Mouse (Mus musculus) stomach, postnatal 0 days (tissue): ENCODE results near the gene Sbf2. TPM values are rescaled to one million over a fixed set of nuclear protein-coding genes. Genes with fewer than 3 reads are reported as not detected.
"Not testable (repeated sequence)": the region's sequence is repeated elsewhere in the genome, so short reads cannot be mapped to it uniquely, and the experiment has no call there.

ENCODE experiments used
- ATAC-seq: fragments of 200-750 bp; cut with Nextera tagmentation; 2 replicates; pipeline ENCODE4 v1.8.0; 2017; ENCODE audit not compliant: low FRiP score, low TSS enrichment
- DNase-seq: peaks from one replicate; pipeline ENCODE4 v3.0.0-alpha.2; 2016; ENCODE audit warnings: low spot score
- H3K27ac ChIP-seq: fragments of 300-500 bp; sonication (generic); replicated peaks from 2 replicates; pipeline ENCODE4 v1.5.1; 2014; ENCODE audit warnings: mild to moderate bottlenecking, control low read depth
- H3K27me3 ChIP-seq: fragments of 300-500 bp; sonication (generic); 2 replicates; pipeline ENCODE4 v1.6.1; 2014; ENCODE audit warnings: low read length; ENCODE audit not compliant: control insufficient read depth, insufficient read depth
- H3K36me3 ChIP-seq: fragments of 300-500 bp; sonication (generic); 2 replicates; pipeline ENCODE4 v1.6.1; 2014; ENCODE audit warnings: low read length, mixed read lengths; ENCODE audit not compliant: control insufficient read depth, insufficient read depth
- H3K4me1 ChIP-seq: fragments of 300-500 bp; sonication (generic); replicated peaks from 2 replicates; pipeline ENCODE4 v1.6.1; 2014; ENCODE audit warnings: antibody characterized with exemption; ENCODE audit not compliant: control insufficient read depth, insufficient read depth
- H3K4me2 ChIP-seq: fragments of 300-500 bp; sonication (generic); replicated peaks from 2 replicates; pipeline ENCODE4 v1.6.1; 2014; ENCODE audit warnings: low read depth, mild to moderate bottlenecking, control low read depth, moderate library complexity
- H3K4me3 ChIP-seq: fragments of 300-500 bp; sonication (generic); 2 replicates; pipeline ENCODE4 v1.5.1; 2014; ENCODE audit warnings: low read depth, low read length, control low read depth
- H3K9ac ChIP-seq: fragments of 300-500 bp; sonication (generic); 2 replicates; pipeline ENCODE4 v1.6.1; 2014; ENCODE audit warnings: mild to moderate bottlenecking, low read length, control low read depth, mixed read lengths
- H3K9me3 ChIP-seq: fragments of 300-500 bp; sonication (generic); 2 replicates; pipeline ENCODE4 v1.6.1; 2016; ENCODE audit warnings: low read length; ENCODE audit not compliant: control insufficient read depth
- CTCF ChIP-seq: IDR thresholded peaks from 2 replicates; pipeline ENCODE4 v1.5.1; 2016; ENCODE audit warnings: antibody characterized with exemption, low read depth, mild to moderate bottlenecking, moderate library complexity
- EP300 ChIP-seq: optimal IDR thresholded peaks from 2 replicates; pipeline ENCODE3; 2016; ENCODE audit warnings: antibody characterized with exemption
- WGBS: fragments of 180-500 bp; shearing (Covaris S2); extraction: QIAGEN DNeasy Blood & Tissue Kit; methylation state at CpG from one replicate; pipeline ENCODE4 v1.1.7; 2014; 5-methylcytosine and 5-hydroxymethylcytosine counted together
- polyA plus RNA-seq: library from polyadenylated mRNA; unstranded; fragments of >200 nt; fragmentation: Nextera tagmentation; extraction: Ambion mirVana; gene quantifications from 2 replicates; pipeline ENCODE4 v1.2.1, GENCODE M21; 2015

The Sbf2 gene
- polyA plus RNA-seq, 1 experiment from 2014 or later = 14.9 TPM

DNA sequence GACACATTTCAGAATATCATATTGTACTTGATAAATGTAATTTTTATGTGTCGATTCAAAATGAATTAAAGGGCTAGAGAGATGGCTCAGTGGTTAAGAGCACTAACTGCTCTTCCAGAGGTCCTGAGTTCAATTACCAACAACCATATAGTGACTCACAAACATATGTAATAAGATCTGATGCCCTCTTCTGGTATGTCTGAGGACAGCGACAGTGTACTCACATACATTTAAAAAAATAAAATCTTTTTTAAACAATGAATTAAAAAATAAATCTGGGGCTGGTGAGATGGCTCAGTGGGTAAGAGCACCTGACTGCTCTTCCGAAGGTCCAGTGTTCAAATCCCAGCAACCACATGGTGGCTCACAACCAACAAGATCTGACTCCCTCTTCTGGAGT is 20.7 kb downstream of the Sbf2 start:
- peak; percentile 25; the same call in 1 of the 2 replicates for TF ChIP-seq CTCF
- not testable (repeated sequence) for H3K4me2 ChIP-seq, H3K9me3 ChIP-seq, H3K36me3 ChIP-seq, H3K27me3 ChIP-seq, H3K27ac ChIP-seq, H3K4me3 ChIP-seq, ATAC-seq, DNase-seq, H3K9ac ChIP-seq, H3K4me1 ChIP-seq
- WGBS = 88% methylated on average over 3 of the region's 3 CpGs

DNA sequence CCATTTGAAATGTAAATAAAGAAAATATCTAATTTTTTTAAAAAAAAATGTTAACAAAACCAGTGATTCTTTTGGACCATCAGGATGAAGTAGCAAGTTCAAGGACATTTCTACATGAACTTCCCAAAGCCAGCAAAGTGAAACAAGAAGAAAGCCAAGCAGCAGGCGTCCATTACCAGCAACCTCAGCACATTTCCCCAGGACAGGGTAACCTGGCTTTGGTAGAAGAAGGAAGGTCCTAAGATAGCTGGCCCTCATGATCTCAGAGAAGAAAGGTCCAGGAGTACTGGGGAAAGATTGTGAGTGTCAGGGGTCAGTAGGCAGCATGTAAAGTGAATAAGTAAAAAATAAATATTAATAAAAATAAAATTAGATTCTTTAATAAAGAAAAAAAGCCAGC is 27.0 kb downstream of the Sbf2 start:
- Histone ChIP-seq H3K36me3 (no peaks in the 10 kb centered on the region), H3K4me3 (no peak overlapping the region), H3K27me3 (no peaks in the 10 kb centered on the region), H3K4me1 (no peaks in the 10 kb centered on the region), H3K9me3 (no peaks in the 10 kb centered on the region), H3K9ac (no peak overlapping the region), H3K4me2 (no peak overlapping the region), H3K27ac (no peak overlapping the region)
- ATAC-seq (no peak), DNase-seq (no peak)
- 77% methylated on average over 1 of the region's 1 CpGs for WGBS
- TF ChIP-seq EP300 = no peak
- TF ChIP-seq CTCF = no peak

DNA sequence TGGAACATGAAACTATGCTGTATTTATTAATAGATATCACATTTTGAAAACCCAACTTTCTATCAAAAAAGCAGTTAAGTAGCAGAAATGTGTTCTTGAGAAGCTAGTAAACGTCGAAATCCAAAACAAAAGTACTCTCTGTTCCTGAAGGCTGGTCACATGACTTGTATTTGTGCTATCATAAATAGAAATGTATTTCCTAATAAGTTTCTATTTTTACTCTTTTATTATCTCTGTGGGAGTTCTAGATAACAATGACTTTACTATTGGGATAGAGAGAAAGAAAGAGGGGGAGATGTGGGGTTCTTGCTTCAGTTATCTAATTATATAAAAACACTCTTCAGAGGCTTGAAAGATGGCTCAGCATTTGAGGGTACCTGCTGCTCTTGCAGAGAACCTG is 29.5 kb downstream of the Sbf2 start:
- Histone ChIP-seq H3K9ac (no peak overlapping the region), H3K4me1 (no peaks in the 10 kb centered on the region), H3K36me3 (no peaks in the 10 kb centered on the region), H3K4me3 (no peak overlapping the region), H3K27ac (no peak overlapping the region), H3K27me3 (no peaks in the 10 kb centered on the region), H3K4me2 (no peak overlapping the region), H3K9me3 (no peaks in the 10 kb centered on the region)
- TF ChIP-seq CTCF = no peak
- no peak for TF ChIP-seq EP300
- DNase-seq = no peak
- no peak for ATAC-seq
- WGBS = 47% methylated on average over 2 of the region's 2 CpGs

DNA sequence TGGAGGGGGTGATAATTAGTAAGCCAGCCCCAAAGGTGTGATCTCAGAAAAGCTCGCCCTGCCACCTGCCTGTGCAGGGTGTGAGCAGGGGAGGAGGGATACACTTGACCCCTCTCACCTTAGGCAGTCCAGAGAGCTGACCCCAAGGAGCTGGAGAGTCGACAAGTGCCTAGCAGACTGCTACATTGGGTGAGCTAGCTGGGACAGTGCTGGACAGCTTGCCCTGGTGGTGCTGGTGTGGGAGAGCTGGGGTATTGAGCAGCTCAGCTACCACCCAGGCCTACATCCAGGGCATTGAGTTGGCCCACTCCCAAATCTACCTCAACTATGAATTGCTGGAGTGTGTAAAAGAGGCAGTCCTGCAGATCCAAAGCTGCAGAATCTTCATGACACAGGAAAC is 30.6 kb downstream of the Sbf2 start:
- no peaks in the 10 kb centered on the region for H3K27me3 ChIP-seq
- no peak overlapping the region for H3K4me3 ChIP-seq
- H3K27ac ChIP-seq = no peak overlapping the region
- no peak for DNase-seq
- 67% methylated on average over 2 of the region's 2 CpGs for WGBS
- H3K36me3 ChIP-seq = no peaks in the 10 kb centered on the region
- no peak overlapping the region for H3K4me2 ChIP-seq
- H3K9me3 ChIP-seq = no peaks in the 10 kb centered on the region
- no peak overlapping the region for H3K9ac ChIP-seq
- TF ChIP-seq CTCF (no peak), EP300 (no peak)
- H3K4me1 ChIP-seq = no peaks in the 10 kb centered on the region
- ATAC-seq = no peak; the same call in 1 of the 2 replicates

DNA sequence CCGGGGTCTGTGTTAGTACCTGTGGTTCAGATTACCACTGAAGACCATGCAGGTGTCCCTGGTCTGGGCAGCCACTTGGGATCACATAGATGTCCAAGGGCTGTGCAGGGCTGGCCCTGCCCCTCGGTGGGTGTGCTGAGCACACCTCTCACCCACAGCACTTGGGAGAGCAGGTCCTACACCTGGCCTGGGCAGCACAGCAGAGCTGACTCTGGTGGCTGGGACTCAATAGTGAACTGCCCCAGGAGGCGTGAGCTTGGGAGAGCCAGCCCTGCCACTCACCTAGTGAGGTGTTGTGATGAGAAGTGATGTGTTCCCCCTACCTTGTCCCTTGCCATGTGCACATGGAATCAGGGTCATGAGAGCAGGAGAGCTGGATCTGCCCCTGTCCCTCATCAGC is 31.0 kb downstream of the Sbf2 start:
- Histone ChIP-seq H3K27me3 (no peaks in the 10 kb centered on the region), H3K4me1 (no peaks in the 10 kb centered on the region), H3K4me2 (no peak overlapping the region), H3K4me3 (no peak overlapping the region), H3K36me3 (no peaks in the 10 kb centered on the region), H3K9ac (no peak overlapping the region), H3K27ac (no peak overlapping the region), H3K9me3 (no peaks in the 10 kb centered on the region)
- TF ChIP-seq CTCF (no peak), EP300 (no peak)
- DNase-seq = no peak
- ATAC-seq = peak; percentile 18; the same call in 1 of the 2 replicates
- 90% methylated on average over 3 of the region's 3 CpGs for WGBS

DNA sequence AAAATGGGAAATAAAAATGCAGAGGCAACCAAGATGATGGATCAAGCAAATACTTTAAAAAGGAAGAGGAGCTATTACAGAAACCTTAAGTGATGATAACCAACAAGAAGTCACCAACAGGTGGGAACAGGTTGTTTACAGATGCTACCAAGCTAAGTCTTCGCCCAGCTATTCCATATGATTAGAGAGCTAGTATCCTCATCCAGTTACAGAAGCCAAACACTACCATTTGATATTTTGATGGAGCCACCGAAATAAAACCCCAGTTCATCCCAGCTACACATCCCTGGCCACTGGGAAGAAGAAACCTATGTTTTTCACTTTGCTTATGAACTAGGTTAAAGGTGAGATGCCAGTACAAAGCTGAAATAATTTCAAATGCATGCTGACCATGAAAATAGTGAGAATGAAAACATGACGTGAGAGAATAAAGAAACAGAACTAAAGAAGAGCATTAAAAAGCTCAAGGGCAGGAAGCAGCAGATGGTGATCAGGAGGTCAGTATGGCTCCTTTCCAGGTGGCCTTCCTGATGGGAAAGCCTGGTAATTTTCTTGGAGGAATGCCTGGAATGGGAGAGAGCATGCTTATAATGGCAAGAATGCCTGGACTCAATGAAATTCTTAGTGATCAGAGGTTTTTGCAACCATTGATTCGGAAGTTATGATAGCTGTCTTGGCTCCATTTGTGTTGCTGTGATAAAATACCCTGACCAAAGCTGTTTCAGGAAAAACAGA is 48.7 kb downstream of the Sbf2 start:
- ATAC-seq = no peak

More for the DNA sequence above, 48.7 kb downstream of the Sbf2 start:
- no peak overlapping the region for H3K4me2 ChIP-seq
- no peaks in the 10 kb centered on the region for H3K27me3 ChIP-seq
- no peak overlapping the region for H3K27ac ChIP-seq
- H3K4me3 ChIP-seq = no peak overlapping the region
- no peak overlapping the region for H3K9ac ChIP-seq
- WGBS = 86% methylated on average over 4 of the region's 4 CpGs
- no peak for DNase-seq
- TF ChIP-seq CTCF (no peak), EP300 (no peak)
- H3K4me1 ChIP-seq = no peaks in the 10 kb centered on the region
- H3K9me3 ChIP-seq = no peaks in the 10 kb centered on the region
- H3K36me3 ChIP-seq = no peaks in the 10 kb centered on the region
